Mouse (Mus musculus): ENCODE results near the gene Zbtb20.

Gene Zbtb20

DNA sequence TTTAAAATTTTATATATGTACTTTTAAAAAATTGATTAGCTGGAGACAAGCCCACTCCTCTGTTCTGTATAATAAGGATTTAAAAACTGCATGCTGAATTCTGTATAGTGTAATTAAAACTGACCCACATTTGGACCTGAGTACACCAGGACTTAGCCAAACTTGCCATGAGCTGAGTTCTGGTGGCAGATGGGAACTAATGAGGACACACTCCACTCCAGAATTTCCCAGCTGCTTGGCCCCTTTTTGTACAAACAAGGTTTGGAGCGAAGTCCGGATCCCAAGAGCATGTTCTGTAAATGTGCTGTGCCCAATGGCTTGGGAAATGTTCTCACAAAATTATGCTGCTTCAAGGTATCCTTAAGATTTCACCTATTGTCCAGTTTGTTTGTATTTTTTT, 204.7 kb downstream of the Zbtb20 start:
- no peak for DNase-seq (ENCODE audit: low spot score in 2 of 2)

DNA sequence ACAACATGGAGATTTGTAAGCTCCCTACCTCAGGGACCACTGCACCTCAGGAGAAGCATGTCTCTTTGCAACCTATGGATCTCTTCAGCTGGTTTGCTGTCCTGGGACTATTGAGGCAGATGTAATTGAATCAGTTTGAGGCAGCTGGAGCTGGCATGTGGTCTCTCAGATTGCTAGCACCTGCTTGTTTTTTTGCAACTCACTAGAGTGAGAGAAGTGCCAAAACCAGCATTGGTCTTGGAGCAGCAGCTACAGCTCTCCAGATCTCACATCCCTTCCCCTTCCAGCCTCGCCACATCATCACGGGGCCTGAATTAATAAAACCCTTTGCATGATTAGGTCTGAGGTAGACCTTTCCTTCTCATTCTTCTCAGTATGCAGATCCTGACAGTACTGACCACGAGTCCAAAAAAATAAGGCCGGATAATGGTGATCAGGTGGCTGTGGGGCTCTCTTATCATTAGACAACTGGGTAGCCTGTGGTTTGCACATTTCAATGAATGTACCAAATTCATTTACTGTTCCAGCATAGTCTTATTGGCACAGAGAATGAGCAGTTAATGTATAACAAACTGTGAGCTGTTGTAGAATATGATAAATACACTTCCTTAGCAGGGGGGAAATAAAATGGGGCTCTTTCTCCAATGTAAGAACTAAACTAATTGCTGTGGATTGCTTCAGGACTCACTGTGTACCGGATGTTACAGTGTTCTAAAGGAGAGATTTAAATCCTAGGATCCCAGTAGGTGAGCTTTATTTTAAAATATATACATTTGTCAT, 205.4 kb downstream of the Zbtb20 start:
- DNase-seq (ENCODE audit: low spot score in 2 of 2) = no peak

DNA sequence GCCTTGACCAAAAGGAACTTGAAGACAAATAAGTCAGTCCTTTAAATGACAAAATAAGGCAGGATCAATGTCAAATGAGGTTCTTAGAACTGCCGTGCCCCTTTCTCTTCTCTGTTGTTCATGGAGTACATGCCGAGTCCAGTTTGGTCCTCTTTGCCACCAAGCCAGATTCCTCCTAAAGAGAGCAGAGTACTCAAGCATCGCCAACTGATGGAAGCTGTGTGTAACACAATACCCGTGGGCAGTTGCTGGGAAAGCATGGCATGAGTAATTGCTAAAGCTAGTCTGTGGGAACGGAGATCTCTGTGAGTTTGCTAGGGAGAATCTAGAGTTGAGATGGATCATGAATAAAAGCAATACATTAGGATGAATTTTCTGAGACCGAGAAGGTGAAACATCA, 206.3 kb downstream of the Zbtb20 start:
- no peak for DNase-seq (ENCODE audit: low spot score in 2 of 2)

DNA sequence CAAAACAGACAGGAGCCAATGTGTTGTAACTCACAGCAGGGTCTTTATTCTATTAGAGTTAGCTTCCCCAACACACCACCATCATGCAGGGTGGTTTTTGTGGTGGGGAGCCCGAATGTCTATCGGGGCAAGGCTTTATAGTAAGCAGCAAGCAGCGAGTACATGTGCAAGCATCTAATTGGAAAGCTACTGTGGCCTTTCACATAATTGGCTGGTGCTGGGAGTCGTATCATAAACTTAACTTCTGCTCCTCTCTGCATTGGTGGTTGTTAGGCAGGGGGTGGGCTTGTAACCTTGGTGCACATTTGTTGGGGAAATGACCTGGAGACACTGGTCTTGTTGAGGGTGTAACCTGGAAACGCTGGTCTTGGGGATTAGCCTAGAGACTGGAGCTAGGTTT, 207.1 kb downstream of the Zbtb20 start:
- DNase-seq (ENCODE audit: low spot score in 2 of 2) = no peak

DNA sequence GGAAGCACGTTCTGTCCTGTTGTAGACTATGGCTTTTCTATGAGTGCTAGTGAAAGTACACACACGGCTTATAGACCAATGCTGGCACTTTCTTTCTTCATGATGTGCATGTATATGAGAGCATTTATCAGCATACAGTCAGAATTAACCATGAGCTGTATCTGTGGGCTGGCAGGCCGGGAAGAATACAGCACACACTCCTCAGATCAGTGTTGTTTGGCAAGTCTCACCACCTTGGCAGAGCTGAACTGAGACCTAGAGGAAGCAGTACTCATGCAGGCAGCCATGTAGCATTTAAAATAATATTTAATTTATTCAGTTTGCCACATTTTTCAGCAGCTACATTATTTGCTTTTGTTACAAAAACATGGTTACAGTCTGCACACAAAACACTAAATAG, 214.5 kb downstream of the Zbtb20 start:
- DNase-seq (ENCODE audit: low spot score in 2 of 2) = no peak

DNA sequence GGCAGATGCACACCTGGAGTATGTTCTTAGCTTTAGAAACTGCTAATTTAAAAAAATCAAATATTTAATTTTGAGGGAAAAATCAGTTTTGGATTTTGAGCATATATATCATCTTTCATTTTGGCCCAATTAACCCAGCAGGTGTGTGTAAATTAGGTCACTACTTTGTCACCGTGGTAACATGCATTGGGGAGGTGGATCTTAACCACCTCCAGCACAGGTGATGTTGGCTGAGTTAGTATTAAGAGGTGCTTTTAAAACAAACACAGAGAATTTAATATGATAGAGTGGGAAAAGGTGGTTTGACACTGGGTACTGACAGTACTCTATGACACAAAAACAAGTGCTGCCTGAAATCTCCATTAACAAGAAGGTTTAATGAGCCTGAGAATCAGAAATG, 218.5 kb downstream of the Zbtb20 start:
- no peak for DNase-seq (ENCODE audit: low spot score in 2 of 2)

DNA sequence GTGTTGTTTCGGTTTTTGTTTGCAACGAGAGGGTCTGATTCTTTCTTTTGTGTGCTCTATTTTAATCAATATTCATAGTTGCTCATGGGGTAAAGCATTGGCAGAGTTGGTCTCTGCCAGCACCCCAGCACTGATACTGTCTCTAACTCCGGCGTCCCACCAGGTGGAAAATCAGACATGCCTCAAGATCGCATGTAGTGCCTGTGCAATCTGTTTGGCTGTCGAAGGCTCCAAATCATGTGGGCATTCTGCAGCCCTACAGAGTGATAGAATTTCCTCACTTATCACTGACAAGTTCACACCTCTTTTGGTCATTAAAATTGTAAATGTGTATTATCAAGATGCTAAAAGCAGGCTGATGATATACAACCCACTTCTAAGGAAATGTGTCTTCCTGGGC, 219.1 kb downstream of the Zbtb20 start:
- DNase-seq (ENCODE audit: low spot score in 2 of 2) = no peak

DNA sequence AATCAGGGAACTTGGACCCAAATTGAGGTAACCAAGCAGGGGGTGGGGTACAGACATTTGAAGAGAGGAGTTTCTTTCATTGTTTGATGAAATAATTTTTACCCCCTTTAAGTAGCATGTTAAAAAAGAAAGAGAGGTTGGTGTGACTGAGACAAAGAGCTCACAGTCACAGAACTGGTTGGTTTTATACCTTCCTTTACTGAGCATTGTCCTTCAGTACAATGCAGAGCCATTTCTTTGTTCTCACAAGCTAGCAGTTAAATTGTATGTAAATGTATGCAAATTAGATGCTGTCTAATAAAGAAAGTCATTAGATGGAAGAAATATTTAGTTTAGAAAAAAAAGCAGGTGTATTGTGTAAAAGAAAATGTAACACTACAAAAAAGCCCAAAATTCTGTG, 220.4 kb downstream of the Zbtb20 start:
- DNase-seq (ENCODE audit: low spot score in 2 of 2) = no peak

DNA sequence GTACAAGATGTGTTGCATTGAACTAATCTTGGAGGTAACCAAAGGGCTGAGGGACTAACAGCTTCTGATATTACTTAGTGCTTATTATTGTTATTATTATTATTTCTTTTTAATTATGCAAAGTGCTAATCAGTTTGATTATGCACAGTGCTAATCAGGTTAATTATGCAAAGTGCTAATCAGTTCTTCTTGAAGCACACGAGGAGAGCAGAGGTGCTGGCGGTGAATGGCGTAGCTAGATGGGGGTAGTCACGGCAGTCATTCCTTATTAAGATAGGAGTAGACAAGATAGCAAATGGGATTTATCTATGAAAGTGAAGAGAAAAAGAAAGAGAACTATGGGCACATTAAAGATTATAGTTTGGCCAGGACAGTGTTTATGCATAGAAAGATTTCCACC, 222.5 kb downstream of the Zbtb20 start:
- DNase-seq (ENCODE audit: low spot score in 2 of 2) = no peak

DNA sequence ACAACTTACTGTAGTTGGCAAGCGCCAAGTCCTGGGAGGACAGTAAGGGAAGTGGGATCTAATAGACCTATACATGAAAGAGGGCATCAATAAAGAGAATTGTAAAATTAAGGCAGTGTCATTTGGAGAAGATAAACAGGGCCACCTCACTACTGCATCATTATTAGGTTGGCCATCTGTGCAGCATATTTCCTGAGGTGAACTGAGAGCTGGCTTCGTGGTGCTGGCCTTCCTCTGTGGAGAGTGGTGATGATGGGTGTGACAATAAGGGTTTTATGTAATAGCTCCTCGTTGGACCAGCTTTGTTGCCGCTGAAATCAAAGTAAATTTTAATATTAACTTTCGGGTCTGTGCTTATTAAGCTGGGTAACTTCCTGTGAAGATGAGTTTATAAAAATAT, 223.0 kb downstream of the Zbtb20 start:
- no peak for DNase-seq (ENCODE audit: low spot score in 2 of 2)

DNA sequence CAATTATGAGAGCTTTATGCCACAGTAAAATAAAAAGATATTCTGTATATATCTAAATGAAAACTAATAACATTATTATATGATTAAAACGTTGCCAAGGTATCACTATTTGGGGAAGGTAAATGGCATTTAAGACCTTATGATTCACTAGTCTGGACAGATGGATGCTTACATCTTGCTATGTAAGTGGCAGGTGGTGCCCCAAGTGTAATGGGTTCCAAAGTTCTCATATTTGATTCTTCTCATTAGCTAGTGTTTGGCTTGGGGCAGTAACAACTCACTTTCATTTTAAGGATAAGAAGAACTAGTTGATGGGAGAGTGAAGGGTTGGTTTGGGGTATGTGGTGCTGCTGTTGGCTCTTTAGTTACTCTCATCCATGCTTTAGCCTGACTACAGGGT, 235.6 kb downstream of the Zbtb20 start:
- DNase-seq (ENCODE audit: low spot score in 2 of 2) = no peak

DNA sequence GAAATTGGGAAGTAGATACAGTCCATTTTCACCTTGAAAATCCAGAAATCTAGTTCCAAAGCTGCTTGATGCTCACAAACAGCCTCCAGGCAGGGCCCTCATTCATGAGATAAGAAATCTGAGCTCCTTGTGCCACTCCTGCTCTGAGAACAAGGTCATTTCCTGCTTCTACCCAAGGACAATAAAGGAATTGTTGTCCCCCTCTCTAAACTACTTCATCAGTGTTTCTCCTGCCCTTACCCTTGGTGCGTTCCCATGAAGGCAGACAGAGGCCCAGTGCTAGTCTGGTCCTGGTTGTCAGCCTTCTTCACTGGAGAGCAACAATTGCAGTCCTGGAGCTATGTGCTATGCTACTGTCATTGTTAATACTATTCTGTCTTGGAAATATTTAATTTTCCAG, 238.3 kb downstream of the Zbtb20 start:
- no peak for DNase-seq (ENCODE audit: low spot score in 2 of 2)

DNA sequence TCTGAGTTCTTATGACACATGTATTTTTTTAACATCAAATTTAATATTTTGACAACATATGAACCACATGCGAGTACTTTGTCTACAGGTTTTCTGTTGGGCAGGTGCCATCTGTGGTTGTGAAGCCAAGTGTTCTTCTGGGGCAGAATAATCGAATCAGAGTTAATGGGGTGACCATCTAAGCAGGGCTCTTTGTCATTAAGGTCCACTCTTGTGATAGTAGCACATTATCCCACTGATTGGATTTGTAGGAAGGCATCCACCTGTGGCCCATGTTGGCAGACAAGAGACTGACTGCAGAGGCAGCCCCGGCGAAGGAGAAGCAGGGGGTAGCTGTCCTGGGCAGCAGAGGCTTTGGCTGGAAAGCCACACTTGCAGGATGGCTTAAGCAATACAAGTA, 254.3 kb downstream of the Zbtb20 start:
- DNase-seq (ENCODE audit: low spot score in 2 of 2) = no peak

DNA sequence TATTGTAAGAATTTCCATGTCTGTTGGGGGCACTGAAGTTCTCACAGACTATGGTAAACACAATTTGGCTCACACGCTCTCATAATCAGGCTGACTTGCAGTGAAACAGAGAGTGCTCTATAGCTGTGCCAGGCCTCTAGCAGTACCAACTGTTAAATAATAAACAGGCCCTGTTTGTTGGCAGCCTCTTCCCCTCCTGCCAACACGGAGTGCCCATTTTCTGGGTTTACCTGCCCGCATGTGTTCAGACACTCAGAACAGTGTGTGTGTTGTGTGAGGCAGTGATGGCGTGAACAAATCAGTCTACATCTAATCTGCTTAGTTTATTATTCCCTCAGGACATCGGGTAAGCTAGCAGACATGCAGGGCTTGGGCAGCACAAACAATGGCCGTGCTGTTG, 254.9 kb downstream of the Zbtb20 start:
- DNase-seq (ENCODE audit: low spot score in 2 of 2) = no peak

DNA sequence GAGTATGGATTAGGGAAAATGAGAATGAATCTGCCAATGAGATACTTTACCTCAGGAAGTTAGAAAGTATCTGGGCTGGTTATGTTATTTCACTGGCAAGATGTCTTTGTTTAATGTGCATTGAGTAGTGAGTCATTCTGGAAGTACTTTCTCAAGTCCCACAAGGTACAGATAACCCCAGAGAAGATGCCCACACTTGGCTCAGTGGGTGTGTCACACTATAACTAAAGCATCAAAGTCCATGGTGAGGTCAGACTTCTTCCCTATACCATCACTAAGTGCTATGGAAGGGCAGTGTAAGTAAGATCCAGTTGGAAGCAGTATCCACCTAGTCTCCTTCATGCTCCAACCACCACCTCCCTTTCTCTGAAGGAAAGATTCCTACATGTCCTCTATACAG, 255.4 kb downstream of the Zbtb20 start:
- no peak for DNase-seq (ENCODE audit: low spot score in 2 of 2)

DNA sequence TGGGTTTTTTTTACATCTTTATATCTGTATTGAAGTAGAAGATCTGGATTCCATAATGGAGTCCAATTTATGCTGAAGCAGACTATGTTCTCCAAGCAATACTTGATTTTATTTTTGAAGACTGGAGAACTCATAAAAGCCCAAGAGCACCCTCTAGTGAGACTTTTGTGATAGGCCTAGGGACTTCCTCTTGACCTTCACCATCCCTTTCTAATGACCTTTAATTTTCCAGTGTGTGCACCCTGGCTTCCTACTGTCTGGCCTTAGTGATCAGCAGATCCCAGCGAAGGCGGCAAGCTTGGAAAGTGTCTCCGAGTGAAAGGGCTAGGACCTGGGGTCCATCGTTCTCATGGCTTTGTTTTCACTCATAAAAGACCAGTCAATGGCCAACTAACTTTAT, 292.8 kb downstream of the Zbtb20 start:
- DNase-seq (ENCODE audit: low spot score in 2 of 2) = no peak

DNA sequence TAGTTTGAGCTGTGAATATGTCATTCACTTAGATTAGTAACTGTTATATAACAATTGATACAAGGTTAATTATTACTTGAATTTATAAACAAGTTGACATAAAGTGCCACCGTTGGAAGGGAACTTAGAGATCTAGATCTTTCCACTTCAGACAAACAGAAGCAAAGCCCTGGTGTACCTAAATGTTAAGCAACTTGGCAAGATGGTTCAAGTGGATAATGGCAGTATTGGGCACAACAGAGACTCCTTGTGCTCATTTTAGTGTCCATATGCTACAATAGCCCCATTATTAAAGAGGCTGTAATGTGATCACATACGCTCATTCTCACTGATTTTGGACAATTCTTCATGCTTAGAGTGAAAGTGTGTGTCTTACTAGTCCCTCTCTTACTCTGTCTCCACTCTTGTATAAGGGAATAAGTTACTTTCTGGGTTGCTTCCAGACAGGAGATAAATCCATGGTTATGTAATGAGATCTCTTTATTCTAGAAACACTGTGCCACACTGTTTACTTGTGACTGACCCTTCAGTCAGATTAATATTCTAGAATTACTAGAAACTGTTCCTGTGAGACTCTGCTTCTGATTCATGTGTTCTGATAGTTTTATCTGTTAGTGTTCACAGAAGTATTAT, 293.7 kb downstream of the Zbtb20 start:
- no peak for DNase-seq (ENCODE audit: low spot score in 2 of 2)

DNA sequence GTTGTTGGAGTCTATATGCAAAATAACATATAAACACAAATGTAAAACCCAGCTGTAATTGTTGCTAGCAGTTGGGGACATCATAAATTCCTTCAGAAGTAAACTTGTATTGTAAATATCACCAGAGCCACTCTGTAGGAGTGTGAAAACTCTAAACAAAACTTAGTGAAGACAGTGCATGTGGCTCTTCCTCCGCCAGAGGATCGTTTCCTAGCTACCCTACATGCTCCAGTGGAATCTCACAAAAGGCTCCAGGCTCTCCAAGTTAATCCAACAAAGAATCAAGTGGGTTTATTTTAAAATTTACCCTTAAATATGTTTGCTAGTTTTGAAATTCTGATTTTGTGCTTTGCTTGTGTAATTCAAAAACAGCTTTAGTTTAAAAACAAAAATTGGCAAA, 296.5 kb downstream of the Zbtb20 start:
- DNase-seq (ENCODE audit: low spot score in 2 of 2) = no peak

DNA sequence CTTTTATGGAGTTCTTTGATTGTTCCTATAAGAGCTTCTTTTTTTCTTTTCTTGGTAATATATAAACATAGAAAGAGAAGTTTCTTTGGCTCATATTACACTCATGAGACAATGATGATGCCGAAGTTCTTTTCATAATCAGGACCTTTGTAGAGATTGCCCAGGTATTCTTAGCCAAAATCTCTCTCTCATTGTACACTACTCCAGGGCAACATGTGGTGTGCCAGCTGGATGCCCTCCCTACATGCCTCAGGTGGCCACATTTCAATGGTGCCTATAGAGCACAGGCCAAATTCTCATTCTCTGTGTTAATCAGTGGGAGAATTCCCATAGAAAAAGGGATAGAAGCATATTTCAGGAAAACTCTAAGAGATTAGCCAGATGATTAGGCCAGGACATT, 297.2 kb downstream of the Zbtb20 start:
- no peak for DNase-seq (ENCODE audit: low spot score in 2 of 2)

DNA sequence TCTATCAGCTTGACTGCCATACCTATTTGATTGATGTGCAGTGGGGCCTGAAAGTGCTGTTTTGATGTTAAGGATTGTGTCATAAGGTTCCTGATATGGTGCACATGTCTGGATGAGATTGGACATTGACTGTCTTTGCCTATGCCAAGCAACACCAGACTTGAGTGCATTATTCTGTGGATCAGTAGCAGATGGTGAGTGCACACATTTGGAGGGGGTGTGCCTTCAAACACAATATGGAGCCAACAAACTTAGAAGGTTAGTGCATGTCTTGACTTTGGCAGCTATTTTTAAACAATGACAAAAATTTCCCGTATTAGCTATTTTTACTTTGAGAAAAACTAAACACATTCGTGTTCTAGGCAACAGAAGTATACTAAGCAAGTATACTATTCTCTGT, 299.1 kb downstream of the Zbtb20 start:
- DNase-seq (ENCODE audit: low spot score in 2 of 2) = no peak

DNA sequence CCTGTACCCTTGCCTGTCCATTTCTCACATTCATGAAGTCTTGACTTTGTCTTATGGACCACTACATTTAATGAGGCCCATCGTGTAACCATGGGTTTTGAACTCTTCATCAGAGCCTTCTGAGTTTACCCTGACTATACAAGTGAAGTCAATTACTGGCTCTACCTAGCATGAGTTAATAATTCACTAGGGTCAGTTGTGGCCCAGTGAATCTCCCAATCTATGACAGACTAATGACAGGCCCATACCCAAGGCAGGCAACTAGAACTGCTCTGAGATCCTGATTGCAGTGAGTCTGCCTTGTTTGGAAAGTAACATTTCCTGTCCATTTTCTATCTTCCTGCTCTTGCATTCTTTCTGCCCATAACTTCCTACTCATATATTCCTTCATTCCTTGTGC, 305.4 kb downstream of the Zbtb20 start:
- no peak for DNase-seq (ENCODE audit: low spot score in 2 of 2)

DNA sequence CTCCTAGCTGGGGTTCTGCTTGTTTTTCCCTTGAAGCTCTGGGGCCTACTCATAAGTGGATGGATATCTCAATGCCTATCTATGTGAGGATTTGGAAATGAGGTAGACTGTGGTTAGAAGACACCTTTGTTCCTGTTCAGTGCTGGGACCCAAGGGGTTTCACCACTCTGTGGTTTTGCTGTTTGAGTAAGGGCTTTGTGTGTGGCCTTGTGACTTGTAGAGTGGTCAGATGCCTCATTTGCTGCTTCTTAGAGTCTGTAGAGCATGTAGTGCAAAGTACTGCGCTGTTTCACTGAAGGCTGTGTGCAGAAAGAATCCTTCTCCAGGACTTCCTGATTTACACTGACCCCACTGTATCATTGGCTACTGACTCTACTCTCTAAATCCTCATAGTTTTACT, 314.7 kb downstream of the Zbtb20 start:
- no peak for DNase-seq (ENCODE audit: low spot score in 2 of 2)

DNA sequence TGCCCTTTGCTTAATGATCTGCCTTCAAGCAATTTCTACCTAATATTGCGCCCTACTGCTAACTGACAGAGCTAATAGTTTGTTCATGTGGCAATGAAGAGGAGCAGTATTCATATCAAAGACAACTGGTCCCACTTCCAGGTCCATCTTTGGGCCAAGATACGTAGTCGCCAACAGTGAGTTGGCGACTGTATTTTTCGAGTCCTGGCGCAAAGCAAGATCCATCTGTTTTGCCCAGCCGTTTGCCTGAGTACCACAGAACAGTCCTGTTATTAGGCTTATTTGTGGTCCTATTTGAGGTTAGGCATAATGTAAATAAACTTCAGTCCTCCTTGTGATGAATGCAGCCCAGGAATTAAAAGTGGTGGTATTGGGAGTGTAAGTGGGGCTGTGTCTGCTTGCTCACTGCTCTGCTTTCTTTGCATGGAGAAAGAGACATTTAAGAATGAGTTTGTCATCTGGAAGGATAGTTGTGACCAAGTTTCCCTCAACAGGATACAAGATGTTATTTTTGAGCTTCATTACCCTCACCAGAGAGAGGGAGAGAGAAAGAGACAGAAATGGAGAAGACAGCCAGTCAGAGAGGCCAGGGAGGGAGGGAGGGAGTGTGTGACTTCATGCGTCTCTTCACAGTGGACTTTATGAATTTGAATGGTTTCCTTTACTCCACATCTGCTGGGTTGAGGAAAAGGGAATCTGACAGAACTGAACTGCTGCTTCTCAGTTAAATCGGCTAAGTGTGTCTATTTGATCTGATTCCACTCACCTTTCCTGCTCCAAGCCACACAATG, 315.6 kb downstream of the Zbtb20 start:
- no peak for DNase-seq (ENCODE audit: low spot score in 2 of 2)
